Mouse (Mus musculus): ENCODE data around the gene C1qtnf5. TPM values are rescaled to one million over a fixed set of nuclear protein-coding genes. Genes with fewer than 3 reads are reported as not detected.

C1qtnf5 gene
- polyA plus RNA-seq, 1 experiment from 2014 or later = 5.7 TPM

GRCm38 (mm10) chr9:44078136-44078797 lies 28.8 kb upstream of the C1qtnf5 start:
- Histone ChIP-seq H3K9ac (replicated peaks; ENCODE audit: low read length) (0 out of 2 replicates have a peak overlapping the region, but pooled peaks have one; percentile 24), H3K4me2 (replicated peaks; ENCODE audit: low read depth, low read length) (0 out of 2 replicates have a peak overlapping the region, but pooled peaks have one; percentile 16), H3K36me3 (ENCODE audit: insufficient read depth, low read length) (no peaks in the 10 kb centered on the region), H3K27me3 (ENCODE audit: insufficient read depth, low read length) (no peaks in the 10 kb centered on the region), H3K4me1 (ENCODE audit: insufficient read depth, low read length) (peaks cover 53% of the 10 kb centered on the region), H3K4me3 (ENCODE audit: low read length) (no peak overlapping the region), H3K9me3 (ENCODE audit: low read length) (no peaks in the 10 kb centered on the region), H3K27ac (ENCODE audit: low read length) (peak overlapping the region; percentile 88)
- WGBS = 67% methylated on average over 10 of the region's 10 CpGs
- ATAC-seq (ENCODE audit: low FRiP score, low TSS enrichment) = no peak

- no peak overlapping the region for H3K4me3 ChIP-seq (ENCODE audit: low read length)
- WGBS = 29% methylated on average over 16 of the region's 16 CpGs
- no peaks in the 10 kb centered on the region for H3K36me3 ChIP-seq (ENCODE audit: insufficient read depth, low read length)
- peak; percentile 77 for ATAC-seq (ENCODE audit: low FRiP score, low TSS enrichment)
- H3K4me1 ChIP-seq (ENCODE audit: insufficient read depth, low read length) = peaks cover 61% of the 10 kb centered on the region
- peak overlapping the region; percentile 88 for H3K27ac ChIP-seq (ENCODE audit: low read length)
- H3K4me2 ChIP-seq (replicated peaks; ENCODE audit: low read depth, low read length) = peak overlapping the region; percentile 16; the same call in 1 of the 2 replicates
- H3K9ac ChIP-seq (replicated peaks; ENCODE audit: low read length) = peak overlapping the region; percentile 24; the same call in 1 of the 2 replicates
- no peaks in the 10 kb centered on the region for H3K9me3 ChIP-seq (ENCODE audit: low read length)
- 0 out of 2 replicates have a peak, but pooled peaks cover 3% of the 10 kb centered on the region for H3K27me3 ChIP-seq (ENCODE audit: insufficient read depth, low read length)
These were observed 27.9 kb upstream of the C1qtnf5 start for GRCm38 (mm10) chr9:44078955-44079756.

GRCm38 (mm10) chr9:44079997-44080780 lies 26.9 kb upstream of the C1qtnf5 start:
- peak; percentile 14; the same call in 1 of the 2 replicates for ATAC-seq (ENCODE audit: low FRiP score, low TSS enrichment)
- H3K4me3 ChIP-seq (ENCODE audit: low read length) = no peak overlapping the region
- H3K9me3 ChIP-seq (ENCODE audit: low read length) = no peaks in the 10 kb centered on the region
- H3K9ac ChIP-seq (replicated peaks; ENCODE audit: low read length) = no peak overlapping the region
- H3K4me1 ChIP-seq (ENCODE audit: insufficient read depth, low read length) = peaks cover 63% of the 10 kb centered on the region
- no peaks in the 10 kb centered on the region for H3K36me3 ChIP-seq (ENCODE audit: insufficient read depth, low read length)
- H3K4me2 ChIP-seq (replicated peaks; ENCODE audit: low read depth, low read length) = no peak overlapping the region
- peak overlapping the region; percentile 88 for H3K27ac ChIP-seq (ENCODE audit: low read length)
- 0 out of 2 replicates have a peak, but pooled peaks cover 3% of the 10 kb centered on the region for H3K27me3 ChIP-seq (ENCODE audit: insufficient read depth, low read length)
- WGBS = 44% methylated on average over 10 of the region's 10 CpGs

GRCm38 (mm10) chr9:44080953-44081352 lies 26.1 kb upstream of the C1qtnf5 start:
- H3K4me1 ChIP-seq (ENCODE audit: insufficient read depth, low read length) = peaks cover 63% of the 10 kb centered on the region
- H3K27me3 ChIP-seq (ENCODE audit: insufficient read depth, low read length) = 0 out of 2 replicates have a peak, but pooled peaks cover 3% of the 10 kb centered on the region
- no peak overlapping the region for H3K9ac ChIP-seq (replicated peaks; ENCODE audit: low read length)
- H3K4me3 ChIP-seq (ENCODE audit: low read length) = no peak overlapping the region
- H3K27ac ChIP-seq (ENCODE audit: low read length) = peak overlapping the region; percentile 85
- no peak overlapping the region for H3K4me2 ChIP-seq (replicated peaks; ENCODE audit: low read depth, low read length)
- H3K36me3 ChIP-seq (ENCODE audit: insufficient read depth, low read length) = no peaks in the 10 kb centered on the region
- WGBS = 62% methylated on average over 5 of the region's 5 CpGs
- ATAC-seq (ENCODE audit: low FRiP score, low TSS enrichment) = no peak
- H3K9me3 ChIP-seq (ENCODE audit: low read length) = no peaks in the 10 kb centered on the region

- H3K27ac ChIP-seq (ENCODE audit: low read length) = peak overlapping the region; percentile 37; the same call in 1 of the 2 replicates
- no peak overlapping the region for H3K4me2 ChIP-seq (replicated peaks; ENCODE audit: low read depth, low read length)
- no peak for ATAC-seq (ENCODE audit: low FRiP score, low TSS enrichment)
- 63% methylated on average over 5 of the region's 5 CpGs for WGBS
- no peak overlapping the region for H3K4me3 ChIP-seq (ENCODE audit: low read length)
- H3K27me3 ChIP-seq (ENCODE audit: insufficient read depth, low read length) = 0 out of 2 replicates have a peak, but pooled peaks cover 3% of the 10 kb centered on the region
- H3K4me1 ChIP-seq (ENCODE audit: insufficient read depth, low read length) = peaks cover 63% of the 10 kb centered on the region
- no peak overlapping the region for H3K9ac ChIP-seq (replicated peaks; ENCODE audit: low read length)
- H3K36me3 ChIP-seq (ENCODE audit: insufficient read depth, low read length) = no peaks in the 10 kb centered on the region
- no peaks in the 10 kb centered on the region for H3K9me3 ChIP-seq (ENCODE audit: low read length)
These were observed 25.5 kb upstream of the C1qtnf5 start for GRCm38 (mm10) chr9:44081581-44081980.

GRCm38 (mm10) chr9:44082266-44082665 lies 24.8 kb upstream of the C1qtnf5 start:
- no peak overlapping the region for H3K4me2 ChIP-seq (replicated peaks; ENCODE audit: low read depth, low read length)
- H3K27me3 ChIP-seq (ENCODE audit: insufficient read depth, low read length) = 0 out of 2 replicates have a peak, but pooled peaks cover 3% of the 10 kb centered on the region
- ATAC-seq (ENCODE audit: low FRiP score, low TSS enrichment) = no peak
- no peak overlapping the region for H3K27ac ChIP-seq (ENCODE audit: low read length)
- H3K9ac ChIP-seq (replicated peaks; ENCODE audit: low read length) = no peak overlapping the region
- 90% methylated on average over 5 of the region's 5 CpGs for WGBS
- no peak overlapping the region for H3K4me3 ChIP-seq (ENCODE audit: low read length)
- H3K4me1 ChIP-seq (ENCODE audit: insufficient read depth, low read length) = peaks cover 69% of the 10 kb centered on the region
- no peaks in the 10 kb centered on the region for H3K9me3 ChIP-seq (ENCODE audit: low read length)
- H3K36me3 ChIP-seq (ENCODE audit: insufficient read depth, low read length) = no peaks in the 10 kb centered on the region

GRCm38 (mm10) chr9:44083392-44084121 lies 23.5 kb upstream of the C1qtnf5 start:
- no peaks in the 10 kb centered on the region for H3K36me3 ChIP-seq (ENCODE audit: insufficient read depth, low read length)
- no peak overlapping the region; the same call in 1 of the 2 replicates for H3K9ac ChIP-seq (replicated peaks; ENCODE audit: low read length)
- WGBS = 9% methylated on average over 23 of the region's 23 CpGs
- no peaks in the 10 kb centered on the region for H3K9me3 ChIP-seq (ENCODE audit: low read length)
- peak overlapping the region; percentile 60 for H3K4me3 ChIP-seq (ENCODE audit: low read length)
- peak; percentile 43 for ATAC-seq (ENCODE audit: low FRiP score, low TSS enrichment)
- peak overlapping the region; percentile 91 for H3K4me2 ChIP-seq (replicated peaks; ENCODE audit: low read depth, low read length)
- H3K27me3 ChIP-seq (ENCODE audit: insufficient read depth, low read length) = 0 out of 2 replicates have a peak, but pooled peaks cover 3% of the 10 kb centered on the region
- H3K4me1 ChIP-seq (ENCODE audit: insufficient read depth, low read length) = peaks cover 74% of the 10 kb centered on the region
- H3K27ac ChIP-seq (ENCODE audit: low read length) = peak overlapping the region; percentile 66

GRCm38 (mm10) chr9:44084236-44084635 lies 22.8 kb upstream of the C1qtnf5 start:
- Histone ChIP-seq H3K9me3 (ENCODE audit: low read length) (no peaks in the 10 kb centered on the region), H3K27me3 (ENCODE audit: insufficient read depth, low read length) (0 out of 2 replicates have a peak, but pooled peaks cover 3% of the 10 kb centered on the region), H3K9ac (replicated peaks; ENCODE audit: low read length) (peak overlapping the region; percentile 56), H3K4me1 (ENCODE audit: insufficient read depth, low read length) (peaks cover 74% of the 10 kb centered on the region), H3K4me3 (ENCODE audit: low read length) (peak overlapping the region; percentile 60), H3K27ac (ENCODE audit: low read length) (peak overlapping the region; percentile 66), H3K4me2 (replicated peaks; ENCODE audit: low read depth, low read length) (peak overlapping the region; percentile 91), H3K36me3 (ENCODE audit: insufficient read depth, low read length) (no peaks in the 10 kb centered on the region)
- 2% methylated on average over 14 of the region's 14 CpGs for WGBS
- no peak for ATAC-seq (ENCODE audit: low FRiP score, low TSS enrichment)

Data from kidney, embryonic 16.5 days (tissue).